Mouse (Mus musculus): ENCODE measurements around the gene Slc9a5.

The Slc9a5 gene

GRCm38 (mm10) chr8:105348450-105349095 lies at the start of gene Slc9a5:
Gene Slc9a5 (plus strand): TSS chr8:105348843.
- DNase-seq: peak; percentile 72 to 81

GRCm38 (mm10) chr8:105299962-105300361 lies 48.7 kb upstream of the Slc9a5 start:
- no peak for DNase-seq

- no peak for DNase-seq
Observed at GRCm38 (mm10) chr8:105303396-105303795, 45.2 kb upstream of the Slc9a5 start.

- DNase-seq: no peak
Observed at GRCm38 (mm10) chr8:105303874-105304273, 44.8 kb upstream of the Slc9a5 start.

GRCm38 (mm10) chr8:105304325-105305210 lies 44.1 kb upstream of the Slc9a5 start:
- DNase-seq: no peak

GRCm38 (mm10) chr8:105305211-105306145 lies 43.2 kb upstream of the Slc9a5 start, which contains the start of gene Elmo3:
Gene Elmo3 (plus strand): TSS chr8:105305601.
- DNase-seq: peak; percentile 81 to 91

GRCm38 (mm10) chr8:105306146-105306691 lies 42.4 kb upstream of the Slc9a5 start:
- DNase-seq: no peak

- DNase-seq: no peak
Observed at GRCm38 (mm10) chr8:105307670-105308069, 41.0 kb upstream of the Slc9a5 start.

GRCm38 (mm10) chr8:105308428-105308827 lies 40.2 kb upstream of the Slc9a5 start:
- no peak for DNase-seq

GRCm38 (mm10) chr8:105309142-105309847 lies 39.3 kb upstream of the Slc9a5 start:
- no peak for DNase-seq

- no peak for DNase-seq
Observed at GRCm38 (mm10) chr8:105310118-105310517, 38.5 kb upstream of the Slc9a5 start.

GRCm38 (mm10) chr8:105311718-105312117 lies 36.9 kb upstream of the Slc9a5 start:
- DNase-seq: no peak

GRCm38 (mm10) chr8:105312891-105313481 lies 35.7 kb upstream of the Slc9a5 start:
- DNase-seq: no peak

- no peak for DNase-seq
Observed at GRCm38 (mm10) chr8:105313622-105314402, 34.8 kb upstream of the Slc9a5 start.

- DNase-seq: peak in 1 of 2 experiments; percentile 48
Observed at GRCm38 (mm10) chr8:105315073-105315769, 33.4 kb upstream of the Slc9a5 start.

- DNase-seq: peak; percentile 66 to 87
Observed at GRCm38 (mm10) chr8:105317941-105318340, 30.7 kb upstream of the Slc9a5 start.

- peak in 1 of 2 experiments; percentile 56 for DNase-seq
Observed at GRCm38 (mm10) chr8:105318662-105319190, 29.9 kb upstream of the Slc9a5 start.

- no peak for DNase-seq
Observed at GRCm38 (mm10) chr8:105323183-105323582, 25.5 kb upstream of the Slc9a5 start.

GRCm38 (mm10) chr8:105325641-105326093 lies 23.0 kb upstream of the Slc9a5 start:
- DNase-seq: peak in 1 of 2 experiments; percentile 24

All from lung, postnatal 4 days (tissue).